Mouse (Mus musculus) layer of hippocampus, adult 8-10 months (tissue): ENCODE results near the gene Allc. TPM values are rescaled to one million over a fixed set of nuclear protein-coding genes. Genes with fewer than 3 reads are reported as not detected.
A peak's percentile ranks its signal among the peaks of the same experiment; 100 is the strongest.

Experiments
- DNase-seq, 2 experiments: peaks; one replicate each; pipeline ENCODE4 v3.0.0; 2022; ENCODE audit warnings: low spot score in 2 of 2
- total RNA-seq, 4 experiments: library from RNA; stranded (reverse); gene quantifications; 2 replicates each; pipeline ENCODE4 v1.2.4; 2022

Allc gene
- under 1 TPM in 3 of 4 experiments, not detected in 1; 0.23 to 0.45 (median 0.36) TPM for total RNA-seq

DNA sequence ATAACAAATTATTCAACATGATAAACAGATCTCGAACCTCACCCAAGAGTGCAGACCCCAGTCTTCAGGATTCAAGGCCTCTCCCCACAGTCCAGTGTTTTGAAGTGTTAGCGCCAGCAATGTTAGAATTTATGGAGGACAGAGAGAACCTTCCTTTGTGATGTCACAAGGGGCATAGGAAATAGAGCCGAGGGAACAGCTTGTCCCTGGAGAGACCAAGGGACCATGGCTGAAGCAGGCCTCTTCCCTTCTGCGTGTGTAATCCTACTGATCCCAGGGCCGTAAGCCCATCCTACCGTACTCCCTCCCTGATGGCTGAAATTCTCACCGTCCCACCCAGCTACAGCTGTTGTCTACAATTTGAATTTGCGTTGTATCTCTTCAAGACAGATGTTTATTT lies at the start of gene Allc:
Allc (minus strand) TSS at position 101 of the 400 bp plus-strand sequence.
- no peak for DNase-seq

- DNase-seq, result no peak
Observed at GRCm38 (mm10) chr12:28628436-28628835, 46.1 kb upstream of the Allc start.

GRCm38 (mm10) chr12:28627092-28627491 lies 44.8 kb upstream of the Allc start:
- DNase-seq, result no peak

GRCm38 (mm10) chr12:28625407-28625806 lies 43.1 kb upstream of the Allc start:
- DNase-seq, result no peak

- DNase-seq, result no peak
Observed at GRCm38 (mm10) chr12:28624251-28624650, 41.9 kb upstream of the Allc start.

DNA sequence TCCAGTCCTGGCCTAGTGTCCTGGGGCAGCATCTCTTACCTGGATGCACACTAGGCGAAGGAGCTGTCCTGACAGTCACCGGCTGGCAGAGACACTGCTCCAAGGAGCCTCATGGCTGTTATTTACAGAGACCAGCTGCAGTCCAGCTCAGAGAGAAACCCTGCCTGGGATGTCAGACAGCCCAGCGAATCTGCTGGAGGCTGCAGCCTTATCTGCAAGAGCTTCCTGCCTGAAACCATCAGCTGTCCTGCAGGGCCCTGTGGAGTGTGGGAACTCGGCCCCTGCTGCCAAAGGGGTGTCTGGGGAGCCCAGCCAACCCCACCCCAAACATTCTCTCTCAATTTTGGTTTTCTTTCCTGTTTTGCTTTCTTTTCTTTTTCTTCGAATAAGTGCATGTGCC lies 40.9 kb upstream of the Allc start, which contains the start of gene Colec11:
Colec11 (minus strand) TSS at position 183 of the 400 bp plus-strand sequence.
- DNase-seq, result no peak

GRCm38 (mm10) chr12:28622641-28623040 lies 40.3 kb upstream of the Allc start:
- DNase-seq, result no peak

- peak; percentile 27 to 38 for DNase-seq
Observed at GRCm38 (mm10) chr12:28622167-28622532, 39.8 kb upstream of the Allc start.

DNA sequence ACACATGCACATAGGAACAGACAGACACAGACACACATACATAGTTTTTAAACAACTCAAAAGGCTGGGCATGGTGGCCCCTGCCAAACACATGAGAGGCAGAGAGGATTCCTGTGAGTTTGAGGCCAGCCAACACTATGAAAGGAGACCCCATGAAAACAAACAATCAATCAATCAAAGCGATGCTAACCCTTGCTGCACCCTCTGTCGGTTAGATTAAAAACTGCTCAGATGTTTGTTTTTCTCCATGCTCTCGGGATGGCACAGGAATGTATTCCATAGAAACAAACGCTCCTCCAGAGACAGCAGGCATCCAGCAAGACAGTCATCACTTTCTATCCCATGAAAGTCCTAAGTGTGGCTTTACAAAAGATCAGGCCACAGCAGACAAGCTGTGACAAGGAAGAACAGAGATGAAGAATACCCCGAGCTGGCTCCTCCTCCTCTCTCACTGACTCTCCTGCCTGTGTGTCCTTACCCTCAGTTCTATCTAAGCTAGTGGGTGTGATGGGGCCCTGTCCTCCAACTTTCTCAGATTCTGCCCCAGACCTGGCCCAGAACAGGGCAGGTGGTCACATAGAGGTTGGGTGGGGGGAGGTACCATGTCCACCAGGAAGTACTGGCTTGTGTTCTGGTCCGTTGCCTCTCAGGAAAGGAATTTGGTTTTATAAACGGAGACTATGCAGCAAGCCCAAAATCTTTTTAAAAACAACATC lies 39.3 kb upstream of the Allc start:
- DNase-seq, result no peak

- no peak for DNase-seq
Observed at GRCm38 (mm10) chr12:28617297-28617696, 35.0 kb upstream of the Allc start.

DNA sequence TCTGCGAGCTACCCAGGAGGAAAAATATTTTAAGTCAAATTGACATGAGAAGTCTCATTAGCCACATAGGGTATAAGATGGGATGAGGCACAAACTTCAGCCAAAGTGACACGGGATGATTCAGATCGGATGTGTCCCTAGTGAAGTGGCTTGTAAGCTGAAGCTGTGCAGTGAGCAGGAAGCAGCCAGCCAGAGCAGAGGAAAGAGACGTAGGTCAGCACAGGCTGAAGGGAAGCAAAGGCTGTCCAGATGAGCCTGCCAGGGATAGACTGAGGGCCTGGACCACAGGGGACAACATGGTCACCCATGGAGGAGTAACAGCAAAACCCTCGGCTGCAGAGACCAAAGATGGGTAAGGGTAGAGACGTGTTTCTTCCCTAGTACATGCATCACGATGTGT lies 32.1 kb upstream of the Allc start:
- DNase-seq, result no peak

DNA sequence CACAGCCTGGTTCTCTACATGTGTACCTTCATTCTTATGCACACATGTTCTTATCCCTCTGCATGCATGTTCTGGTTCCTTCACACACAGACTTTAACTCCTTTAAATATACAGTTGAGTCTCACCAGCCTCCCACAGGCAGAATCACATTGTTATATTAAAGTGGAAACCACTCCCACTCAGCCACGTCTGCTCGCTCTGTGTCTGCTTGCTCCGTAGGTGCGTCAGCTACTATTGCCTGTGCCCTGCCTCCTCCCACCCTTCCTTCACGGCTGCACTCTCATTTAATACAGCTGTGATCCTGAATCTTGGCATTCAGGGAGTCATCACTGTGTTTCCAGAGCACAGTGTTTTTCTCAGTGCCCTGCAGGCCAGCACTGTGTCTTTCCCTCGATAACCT lies 30.1 kb upstream of the Allc start:
- DNase-seq, result no peak

DNA sequence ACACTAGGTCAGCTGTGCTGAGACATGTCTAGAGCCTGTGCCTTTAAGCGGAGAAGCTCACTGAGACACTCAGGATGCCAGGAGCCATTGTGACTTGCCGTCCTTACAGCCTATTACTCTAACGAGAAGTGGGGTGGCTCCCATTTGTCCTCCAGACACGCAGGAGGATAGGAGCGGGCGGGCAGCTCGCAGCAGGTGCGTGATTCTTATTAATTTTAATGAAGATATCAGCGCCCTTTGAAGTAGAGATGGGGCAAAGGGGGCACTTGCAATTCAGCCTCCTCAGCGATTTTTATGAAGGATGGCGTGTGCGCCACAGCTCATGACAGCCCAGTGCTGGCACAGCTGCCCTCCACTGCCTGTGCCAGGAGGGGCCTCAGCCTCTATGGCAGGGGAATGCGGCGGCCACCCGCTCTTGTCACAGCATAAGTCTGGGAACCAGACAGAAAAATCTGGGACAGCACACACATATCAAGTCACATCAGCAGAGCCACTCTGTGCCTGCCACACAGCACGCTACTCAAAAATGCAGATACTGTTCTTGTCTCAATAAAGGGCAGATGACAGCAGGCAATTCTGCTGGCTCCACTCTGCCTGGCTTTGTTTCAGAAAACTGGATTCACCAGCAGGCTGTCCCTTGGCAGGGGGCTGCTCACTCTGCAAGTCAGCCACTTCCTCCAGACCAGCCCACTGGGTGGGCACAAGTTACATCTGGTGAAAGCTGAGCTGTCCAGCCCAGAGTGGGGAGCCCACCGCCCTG lies 25.4 kb upstream of the Allc start:
- peak; percentile 71 to 72 for DNase-seq

- no peak for DNase-seq
Observed at GRCm38 (mm10) chr12:28603494-28603893, 21.2 kb upstream of the Allc start.

DNA sequence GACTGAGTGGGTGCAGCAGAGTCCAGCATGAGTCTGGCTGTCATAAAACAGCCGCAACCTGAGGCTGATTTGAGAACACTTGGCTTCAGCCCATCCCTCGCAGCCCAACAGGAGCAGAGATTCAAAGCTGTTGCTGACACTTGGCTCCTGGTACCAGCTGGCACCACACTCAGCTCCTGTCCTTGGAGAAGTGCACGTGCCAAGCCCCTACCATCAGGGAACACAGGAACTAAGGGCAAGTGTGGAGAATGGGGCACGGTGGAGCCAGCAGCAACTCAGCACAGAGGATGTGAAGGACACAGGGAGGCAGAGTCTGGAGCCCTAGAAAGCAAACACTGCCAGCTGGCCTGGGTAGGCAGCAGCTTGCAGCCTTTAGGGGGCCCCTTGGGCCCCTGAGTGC lies 19.9 kb upstream of the Allc start:
- DNase-seq, result no peak

DNA sequence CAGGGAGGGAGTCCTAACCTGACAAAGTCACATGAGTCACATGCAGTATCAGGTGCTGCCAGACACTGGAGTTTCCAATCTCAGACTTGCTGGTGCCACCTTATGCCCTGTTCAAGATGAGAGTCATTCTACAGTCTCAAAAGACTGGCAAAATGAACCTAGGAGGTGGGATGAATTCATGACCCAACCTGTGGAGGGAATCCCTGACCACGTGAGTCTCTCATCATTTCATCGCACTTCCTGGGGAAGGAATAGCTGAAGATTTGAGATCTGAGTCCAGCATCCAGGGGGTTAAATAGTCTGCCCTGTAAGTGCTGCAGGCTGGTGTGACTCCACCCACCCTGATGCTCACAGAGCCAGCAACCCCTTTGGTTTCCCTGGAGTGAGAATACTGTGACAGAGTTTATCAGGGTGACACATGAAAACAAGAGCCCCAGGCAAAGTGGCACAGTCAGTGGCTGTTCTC lies 16.2 kb upstream of the Allc start:
- no peak for DNase-seq

DNA sequence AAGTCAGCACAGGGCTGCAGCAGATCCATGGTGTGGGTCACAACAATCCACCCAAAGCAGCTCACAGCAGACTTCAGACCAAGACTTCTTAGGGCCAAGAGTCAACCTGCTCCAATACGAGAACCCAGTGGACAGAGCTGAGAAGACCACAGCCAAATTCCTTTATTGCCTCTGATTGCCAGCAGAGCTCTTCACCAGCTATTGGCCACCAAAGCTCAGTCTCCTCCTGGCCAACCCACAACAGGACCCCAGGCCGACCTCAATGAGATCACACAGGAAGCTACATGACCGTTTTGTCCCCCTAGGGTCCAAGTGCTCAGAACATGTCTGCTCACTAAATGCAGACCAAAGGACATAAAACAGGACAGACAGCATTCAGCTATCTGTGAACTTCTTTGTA lies 15.8 kb upstream of the Allc start:
- DNase-seq, result no peak

DNA sequence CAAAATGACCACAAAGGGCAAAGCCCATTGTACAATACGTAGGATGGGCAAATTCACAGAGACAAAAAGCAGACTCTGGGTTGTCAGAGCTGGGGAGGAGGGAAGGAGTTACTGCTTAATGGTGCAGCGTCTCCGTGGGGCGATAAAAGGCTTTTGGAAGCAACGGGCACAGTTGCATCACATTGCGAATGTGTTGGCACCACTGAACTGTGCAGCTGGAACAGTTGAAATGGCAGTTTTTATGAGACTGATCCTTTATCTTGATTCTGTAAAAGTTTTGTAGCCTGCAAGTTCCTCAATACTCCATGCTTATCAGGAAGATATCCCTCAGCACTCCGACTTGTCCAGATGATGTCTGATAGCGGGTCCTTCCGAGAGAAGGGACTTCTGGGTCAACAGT lies 15.4 kb upstream of the Allc start:
- DNase-seq, result no peak

DNA sequence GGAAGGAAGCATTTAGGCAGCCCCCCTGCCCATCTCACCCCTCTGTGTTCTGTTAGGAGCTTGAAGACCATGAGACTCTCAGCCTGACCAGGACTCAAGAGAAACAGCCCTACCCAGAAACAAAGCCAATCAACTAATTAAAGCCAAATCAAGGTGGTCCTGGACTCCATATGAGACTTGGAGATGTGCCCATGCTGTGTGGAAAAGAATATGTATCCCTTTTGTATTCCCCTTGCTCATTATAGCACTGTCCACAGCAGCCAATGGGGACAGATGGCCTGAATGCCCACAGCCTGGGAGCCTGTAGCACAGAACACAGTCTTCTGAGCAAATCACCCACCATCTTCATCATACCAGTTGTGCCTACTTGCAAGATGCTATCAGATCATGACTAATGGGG lies 14.5 kb upstream of the Allc start:
- no peak for DNase-seq

GRCm38 (mm10) chr12:28590428-28590827 lies 8.1 kb upstream of the Allc start:
- no peak for DNase-seq

- DNase-seq, result peak; percentile 91 to 93
Observed at GRCm38 (mm10) chr12:28589090-28589868, 7.0 kb upstream of the Allc start.

GRCm38 (mm10) chr12:28587949-28588348 lies 5.6 kb upstream of the Allc start:
- DNase-seq, result peak; percentile 84 to 85
